Mouse (Mus musculus): Measurements from ENCODE around the gene Kazn. TPM values are rescaled to one million over a fixed set of nuclear protein-coding genes. Genes with fewer than 3 reads are reported as not detected.
A peak's percentile ranks its signal among the peaks of the same experiment; 100 is the strongest.

The Kazn gene
- polyA plus RNA-seq, 1 experiment: 3.7 TPM

DNA sequence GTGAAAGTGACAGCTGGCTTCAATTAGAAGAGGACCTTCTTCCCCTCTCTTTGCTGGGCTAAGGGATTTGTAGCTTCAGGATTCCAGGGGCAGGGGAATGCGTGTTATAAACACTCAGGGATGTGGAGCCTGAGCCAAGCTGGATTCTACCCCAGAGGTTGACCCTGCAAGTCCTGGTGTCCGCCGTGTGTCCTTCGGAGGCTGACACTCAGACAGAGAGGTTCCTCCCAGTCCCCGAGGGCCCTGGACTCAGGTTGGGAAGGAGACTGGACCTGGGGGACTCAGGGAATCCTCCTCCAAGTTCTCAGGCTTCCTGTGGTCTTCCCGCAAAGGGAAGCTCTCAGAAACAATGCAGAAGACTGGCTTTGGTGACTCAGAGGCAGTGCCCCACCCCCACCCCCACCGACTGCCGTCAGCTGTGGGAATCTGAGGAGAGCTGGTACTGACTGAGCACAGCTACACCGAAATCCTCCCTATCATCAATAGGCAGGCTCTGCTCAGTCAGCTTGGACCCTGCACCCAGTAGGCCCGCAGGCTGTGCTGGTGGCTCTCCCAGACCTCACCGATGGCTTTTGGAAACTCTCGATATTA is 136.0 kb downstream of the Kazn start:
- Histone ChIP-seq H3K27ac (ENCODE audit: control insufficient read depth, insufficient read depth, low read depth, low read length, poor library complexity) (no peak overlapping the region), H3K4me3 (replicated peaks; ENCODE audit: control insufficient read depth, low read depth, low read length) (no peak overlapping the region), H3K4me1 (ENCODE audit: control insufficient read depth, insufficient read depth, low read length) (no peaks in the 10 kb centered on the region)
- no peak for TF ChIP-seq POLR2A (IDR thresholded peaks at IDR 0.05; ENCODE audit: borderline replicate concordance, control insufficient read depth, low read depth, low read length)
- TF ChIP-seq CTCF (IDR thresholded peaks at IDR 0.05; ENCODE audit: control insufficient read depth, insufficient read depth, low read length): no peak
- WGBS: 34% methylated on average over 12 of the region's 12 CpGs

DNA sequence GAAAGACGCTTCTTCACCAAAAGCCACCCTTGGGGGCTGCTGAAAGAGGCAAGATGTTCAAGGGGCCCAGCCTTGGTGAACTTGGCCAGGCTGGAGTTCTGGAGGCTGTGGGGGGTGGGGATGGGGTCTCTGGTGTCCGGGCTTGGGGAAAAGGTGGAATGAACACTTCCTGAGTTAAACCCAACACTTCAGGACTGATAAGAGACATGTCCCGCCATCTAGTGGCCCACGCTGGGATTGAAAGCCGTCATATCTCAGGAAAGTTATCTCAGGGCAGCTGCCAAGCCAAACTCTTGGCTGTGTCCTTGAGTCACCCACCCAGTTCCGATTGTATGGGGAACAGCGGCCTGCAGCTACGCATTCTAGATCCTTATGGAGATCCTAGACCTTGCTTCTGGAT is 140.9 kb downstream of the Kazn start:
- WGBS: 7% methylated on average over 8 of the region's 8 CpGs
- Histone ChIP-seq H3K27ac (ENCODE audit: control insufficient read depth, insufficient read depth, low read depth, low read length, poor library complexity) (no peak overlapping the region; the same call in 1 of the 2 replicates), H3K4me3 (replicated peaks; ENCODE audit: control insufficient read depth, low read depth, low read length) (no peak overlapping the region), H3K4me1 (ENCODE audit: control insufficient read depth, insufficient read depth, low read length) (no peaks in the 10 kb centered on the region)
- TF ChIP-seq CTCF (IDR thresholded peaks at IDR 0.05; ENCODE audit: control insufficient read depth, insufficient read depth, low read length): peak; percentile 47
- no peak for TF ChIP-seq POLR2A (IDR thresholded peaks at IDR 0.05; ENCODE audit: borderline replicate concordance, control insufficient read depth, low read depth, low read length)

DNA sequence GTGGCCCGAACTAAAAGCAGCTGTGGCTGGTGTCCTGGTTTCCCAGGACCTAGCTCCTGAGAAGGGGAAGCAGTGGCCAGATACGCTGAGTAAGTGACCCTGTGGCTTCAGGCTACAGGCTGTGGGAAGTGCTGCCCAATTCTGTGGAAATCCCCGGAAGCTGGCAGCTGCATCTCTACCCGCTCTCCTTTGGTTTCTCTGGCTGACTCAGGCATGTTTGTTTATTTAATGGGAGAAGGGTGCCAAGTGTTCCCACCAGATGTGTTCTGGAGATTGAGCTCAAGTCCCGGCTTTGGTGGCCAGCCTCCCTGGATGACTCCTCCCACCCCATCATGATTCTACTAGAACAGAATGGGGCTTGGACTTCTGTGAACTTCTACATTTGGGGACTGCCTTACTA is 141.3 kb downstream of the Kazn start:
- no peak overlapping the region for H3K4me3 ChIP-seq (replicated peaks; ENCODE audit: control insufficient read depth, low read depth, low read length)
- H3K4me1 ChIP-seq (ENCODE audit: control insufficient read depth, insufficient read depth, low read length): no peaks in the 10 kb centered on the region
- 5% methylated on average over 5 of the region's 5 CpGs for WGBS
- H3K27ac ChIP-seq (ENCODE audit: control insufficient read depth, insufficient read depth, low read depth, low read length, poor library complexity): no peak overlapping the region; the same call in 1 of the 2 replicates
- TF ChIP-seq CTCF (IDR thresholded peaks at IDR 0.05; ENCODE audit: control insufficient read depth, insufficient read depth, low read length) (no peak), POLR2A (IDR thresholded peaks at IDR 0.05; ENCODE audit: borderline replicate concordance, control insufficient read depth, low read depth, low read length) (no peak)

DNA sequence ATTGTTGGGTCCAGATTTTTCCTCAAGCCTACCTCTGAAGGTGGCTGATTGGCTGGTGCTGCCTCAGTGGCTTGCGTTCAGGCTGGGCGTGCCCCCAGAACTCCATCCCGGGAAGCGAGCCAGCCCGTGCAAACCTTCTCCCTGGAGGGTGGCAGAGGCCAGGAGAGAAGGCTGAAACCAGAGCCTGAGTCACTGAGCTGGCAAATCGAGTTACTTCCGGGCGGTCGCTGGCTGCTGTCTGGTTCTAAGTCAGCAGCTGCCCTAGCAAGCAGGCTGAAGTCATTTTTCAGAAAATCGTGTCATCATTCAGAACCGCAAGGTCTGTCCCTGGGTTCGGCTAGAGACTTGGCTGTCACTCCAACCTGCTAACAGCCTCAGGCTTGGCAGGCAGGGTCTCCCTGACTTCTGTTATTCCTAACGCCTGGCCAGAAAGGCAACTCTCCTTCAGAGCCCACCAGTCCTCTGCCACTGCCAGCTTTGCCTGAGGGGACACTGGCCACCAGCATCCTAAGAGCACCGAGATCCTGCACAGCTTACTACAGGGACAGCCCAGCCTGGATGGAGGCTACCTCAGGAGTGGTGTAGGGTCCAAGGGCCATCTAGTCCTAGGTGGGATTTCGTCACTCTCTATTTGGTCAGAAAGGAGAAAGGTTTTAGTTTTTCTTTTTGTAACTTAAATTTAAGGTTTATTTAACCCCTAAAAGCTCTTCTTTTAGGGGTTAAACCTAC is 143.5 kb downstream of the Kazn start:
- 65% methylated on average over 15 of the region's 15 CpGs for WGBS

DNA sequence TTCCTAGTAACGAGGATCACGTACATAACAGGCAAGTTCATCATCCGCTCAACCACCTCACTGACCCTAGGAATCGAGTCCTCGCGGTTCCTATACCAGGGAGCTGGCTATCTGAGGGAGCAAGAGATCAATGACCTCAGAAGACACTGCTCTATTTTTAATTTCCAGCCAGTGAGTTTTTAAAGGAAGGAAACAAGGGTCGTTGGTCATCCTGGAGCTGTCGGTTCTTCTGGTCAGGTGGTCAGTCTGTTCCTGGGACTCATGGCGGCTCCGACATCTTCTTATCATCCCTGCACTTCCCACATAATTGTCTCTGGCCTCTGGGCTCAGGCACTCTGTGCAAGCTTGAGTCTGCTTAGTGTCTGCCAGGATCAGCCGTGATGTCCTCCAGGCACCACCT is 144.8 kb downstream of the Kazn start:
- Histone ChIP-seq H3K4me3 (replicated peaks; ENCODE audit: control insufficient read depth, low read depth, low read length) (no peak overlapping the region), H3K4me1 (ENCODE audit: control insufficient read depth, insufficient read depth, low read length) (no peaks in the 10 kb centered on the region), H3K27ac (ENCODE audit: control insufficient read depth, insufficient read depth, low read depth, low read length, poor library complexity) (no peak overlapping the region)
- no peak for TF ChIP-seq CTCF (IDR thresholded peaks at IDR 0.05; ENCODE audit: control insufficient read depth, insufficient read depth, low read length)
- no peak for TF ChIP-seq POLR2A (IDR thresholded peaks at IDR 0.05; ENCODE audit: borderline replicate concordance, control insufficient read depth, low read depth, low read length)
- 77% methylated on average over 11 of the region's 11 CpGs for WGBS

More for the DNA sequence above, 143.5 kb downstream of the Kazn start:
- TF ChIP-seq CTCF (IDR thresholded peaks at IDR 0.05; ENCODE audit: control insufficient read depth, insufficient read depth, low read length) (no peak), POLR2A (IDR thresholded peaks at IDR 0.05; ENCODE audit: borderline replicate concordance, control insufficient read depth, low read depth, low read length) (no peak)
- Histone ChIP-seq H3K4me1 (ENCODE audit: control insufficient read depth, insufficient read depth, low read length) (no peaks in the 10 kb centered on the region), H3K4me3 (replicated peaks; ENCODE audit: control insufficient read depth, low read depth, low read length) (no peak overlapping the region), H3K27ac (ENCODE audit: control insufficient read depth, insufficient read depth, low read depth, low read length, poor library complexity) (no peak overlapping the region)

DNA sequence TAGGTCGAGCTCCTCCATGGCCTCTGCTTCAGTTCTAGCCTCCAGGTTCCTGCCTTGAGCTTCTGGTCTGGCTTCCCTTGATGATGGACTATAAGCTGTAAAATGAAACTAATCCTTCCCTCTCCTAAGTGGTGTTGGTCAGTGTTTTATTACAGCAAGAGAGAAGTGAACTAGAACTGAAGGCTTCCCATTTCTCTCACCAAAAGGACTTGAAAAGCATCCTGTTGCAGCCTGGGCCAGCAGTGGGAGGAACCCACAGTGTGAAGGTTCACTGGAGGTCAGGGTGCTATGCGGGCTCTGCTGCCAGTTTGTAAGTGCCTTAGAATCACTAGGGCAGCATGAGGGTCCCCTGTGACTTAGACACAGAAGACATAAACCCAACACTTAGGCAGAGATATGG is 148.1 kb downstream of the Kazn start:
- 52% methylated on average over 2 of the region's 2 CpGs for WGBS
- no peak for TF ChIP-seq POLR2A (IDR thresholded peaks at IDR 0.05; ENCODE audit: borderline replicate concordance, control insufficient read depth, low read depth, low read length)
- TF ChIP-seq CTCF (IDR thresholded peaks at IDR 0.05; ENCODE audit: control insufficient read depth, insufficient read depth, low read length): no peak
- Histone ChIP-seq H3K4me3 (replicated peaks; ENCODE audit: control insufficient read depth, low read depth, low read length) (no peak overlapping the region), H3K27ac (ENCODE audit: control insufficient read depth, insufficient read depth, low read depth, low read length, poor library complexity) (no peak overlapping the region), H3K4me1 (ENCODE audit: control insufficient read depth, insufficient read depth, low read length) (no peaks in the 10 kb centered on the region)

DNA sequence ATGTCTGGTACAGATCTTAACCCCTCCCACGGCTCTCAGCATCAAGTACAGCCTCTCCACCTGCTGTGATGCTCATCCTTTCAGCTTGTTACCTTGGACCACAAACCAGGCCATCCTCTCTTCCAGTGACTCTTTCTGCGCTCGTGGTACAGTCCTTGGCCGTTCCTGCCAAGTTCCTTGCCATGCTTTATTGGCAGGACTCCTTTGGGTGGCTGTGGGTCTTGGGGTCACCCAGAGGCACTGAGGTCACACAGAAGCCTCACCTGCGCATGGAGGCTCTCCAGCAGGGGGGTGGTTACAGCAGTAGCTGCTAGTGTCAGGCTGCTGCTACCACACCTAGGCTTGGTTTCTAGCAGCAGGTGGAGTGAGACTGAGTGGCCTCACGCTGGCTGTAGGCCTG is 149.2 kb downstream of the Kazn start:
- TF ChIP-seq CTCF (IDR thresholded peaks at IDR 0.05; ENCODE audit: control insufficient read depth, insufficient read depth, low read length) (no peak), POLR2A (IDR thresholded peaks at IDR 0.05; ENCODE audit: borderline replicate concordance, control insufficient read depth, low read depth, low read length) (no peak)
- H3K4me1 ChIP-seq (ENCODE audit: control insufficient read depth, insufficient read depth, low read length): no peaks in the 10 kb centered on the region
- H3K4me3 ChIP-seq (replicated peaks; ENCODE audit: control insufficient read depth, low read depth, low read length): no peak overlapping the region
- 73% methylated on average over 6 of the region's 6 CpGs for WGBS
- no peak overlapping the region for H3K27ac ChIP-seq (ENCODE audit: control insufficient read depth, insufficient read depth, low read depth, low read length, poor library complexity)

DNA sequence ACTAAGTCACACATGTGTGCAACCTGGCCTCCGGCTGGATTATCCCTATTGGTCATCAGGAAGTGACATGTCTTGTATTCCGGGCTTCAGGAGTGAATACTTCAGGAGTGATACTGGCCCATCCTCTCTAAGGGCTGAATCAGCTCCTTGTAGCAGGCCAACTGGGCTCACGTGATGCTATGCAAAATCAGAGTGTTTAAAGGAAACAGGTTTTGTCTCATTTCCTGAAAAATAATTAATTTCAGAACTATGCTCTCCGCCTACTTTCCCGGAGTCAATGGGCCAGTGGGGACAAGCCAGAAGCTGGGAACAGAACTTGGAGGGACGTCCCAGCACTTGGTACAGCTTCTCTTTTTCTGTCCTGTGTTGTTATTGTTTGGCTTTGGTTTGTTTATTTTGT is 150.4 kb downstream of the Kazn start:
- H3K27ac ChIP-seq (ENCODE audit: control insufficient read depth, insufficient read depth, low read depth, low read length, poor library complexity): no peak overlapping the region

More for the DNA sequence above, 150.4 kb downstream of the Kazn start:
- TF ChIP-seq POLR2A (IDR thresholded peaks at IDR 0.05; ENCODE audit: borderline replicate concordance, control insufficient read depth, low read depth, low read length): no peak
- no peak for TF ChIP-seq CTCF (IDR thresholded peaks at IDR 0.05; ENCODE audit: control insufficient read depth, insufficient read depth, low read length)
- Histone ChIP-seq H3K4me1 (ENCODE audit: control insufficient read depth, insufficient read depth, low read length) (no peaks in the 10 kb centered on the region), H3K4me3 (replicated peaks; ENCODE audit: control insufficient read depth, low read depth, low read length) (no peak overlapping the region)
- WGBS: 33% methylated on average over 6 of the region's 6 CpGs
